Mouse (Mus musculus) kidney, adult 2 months (tissue): ENCODE data around the gene Cep162. TPM values are rescaled to one million over a fixed set of nuclear protein-coding genes. Genes with fewer than 3 reads are reported as not detected.

Experiments used
- DNase-seq: peaks from one replicate; pipeline ENCODE4 v3.0.0; 2021
- H3K27ac ChIP-seq: fragments of 200-500 bp; 2 replicates; pipeline ENCODE4 v1.5.1; 2012; ENCODE audit warnings: low read depth, low read length, control low read depth, inconsistent platforms; ENCODE audit not compliant: insufficient read depth
- H3K27me3 ChIP-seq: fragments of 200-500 bp; replicated peaks from 2 replicates; pipeline ENCODE4 v1.6.1; 2012; ENCODE audit warnings: mild to moderate bottlenecking, moderate library complexity, low read length, inconsistent platforms; ENCODE audit not compliant: control insufficient read depth, insufficient read depth
- H3K36me3 ChIP-seq: fragments of 200-500 bp; 2 replicates; pipeline ENCODE4 v1.6.1; 2012; ENCODE audit warnings: mild to moderate bottlenecking, moderate library complexity, low read length, inconsistent platforms; ENCODE audit not compliant: control insufficient read depth, insufficient read depth
- H3K4me1 ChIP-seq: fragments of 200-500 bp; 2 replicates; pipeline ENCODE4 v1.6.1; 2011; ENCODE audit warnings: low read length; ENCODE audit not compliant: control insufficient read depth, insufficient read depth
- H3K4me3 ChIP-seq: fragments of 200-500 bp; 2 replicates; pipeline ENCODE4 v1.5.1; 2011; ENCODE audit warnings: mild to moderate bottlenecking, low read depth, low read length, control low read depth; ENCODE audit not compliant: insufficient read depth
- CTCF ChIP-seq: fragments of 200-500 bp; conservative IDR thresholded peaks from 2 replicates; pipeline ENCODE4 v1.5.1; 2011; ENCODE audit warnings: low read depth, mild to moderate bottlenecking, control low read depth, low read length, moderate library complexity, mixed read lengths; ENCODE audit not compliant: insufficient read depth, insufficient read length
- POLR2A ChIP-seq: fragments of 200-500 bp; IDR thresholded peaks from one replicate; pipeline ENCODE4 v1.6.1; 2011; ENCODE audit warnings: low read depth, low read length, control low read depth
- WGBS: fragments of 180-500 bp; shearing (Covaris S2); methylation state at CpG from one replicate; pipeline ENCODE4 v1.1.7; 2018; 5-methylcytosine and 5-hydroxymethylcytosine counted together
- polyA plus RNA-seq: library from polyadenylated mRNA; depleted of rRNA; stranded (reverse); fragments of >200 nt; gene quantifications from 2 replicates; pipeline ENCODE4 v1.2.3, GENCODE M21; 2012

The Cep162 gene
- polyA plus RNA-seq, 1 experiment, result 1.5 TPM

GRCm38 (mm10) chr9:87167001-87167830, 88.1 kb downstream of the Cep162 start:
- WGBS, result 77% methylated on average over 9 of the region's 9 CpGs

GRCm38 (mm10) chr9:87162559-87162958, 92.8 kb downstream of the Cep162 start:
- Histone ChIP-seq H3K4me1 (no peaks in the 10 kb centered on the region), H3K4me3 (no peak overlapping the region), H3K27me3 (no peaks in the 10 kb centered on the region; the same call in 1 of the 2 replicates), H3K27ac (no peak overlapping the region), H3K36me3 (no peaks in the 10 kb centered on the region)
- TF ChIP-seq CTCF, result no peak
- no peak for TF ChIP-seq POLR2A
- 74% methylated on average over 4 of the region's 4 CpGs for WGBS
- DNase-seq, result no peak

More at GRCm38 (mm10) chr9:87167001-87167830, 88.1 kb downstream of the Cep162 start:
- Histone ChIP-seq H3K27me3 (no peaks in the 10 kb centered on the region; the same call in 1 of the 2 replicates), H3K36me3 (no peaks in the 10 kb centered on the region), H3K4me1 (no peaks in the 10 kb centered on the region), H3K4me3 (no peak overlapping the region), H3K27ac (no peak overlapping the region)
- no peak for TF ChIP-seq CTCF
- TF ChIP-seq POLR2A, result no peak
- DNase-seq, result no peak

- 100% methylated on average over 1 of the region's 1 CpGs for WGBS
- DNase-seq, result no peak
- TF ChIP-seq CTCF, result no peak
- TF ChIP-seq POLR2A, result no peak
Measured at GRCm38 (mm10) chr9:87152641-87153325, 102.6 kb downstream of the Cep162 start.

GRCm38 (mm10) chr9:87147927-87148326, 107.4 kb downstream of the Cep162 start:
- Histone ChIP-seq H3K4me1 (no peaks in the 10 kb centered on the region), H3K4me3 (no peak overlapping the region), H3K27me3 (0 out of 2 replicates have a peak, but pooled peaks cover 1% of the 10 kb centered on the region), H3K36me3 (no peaks in the 10 kb centered on the region), H3K27ac (no peak overlapping the region)
- DNase-seq, result peak; percentile 48
- no peak for TF ChIP-seq POLR2A
- no peak for TF ChIP-seq CTCF
- 56% methylated on average over 2 of the region's 2 CpGs for WGBS

More at GRCm38 (mm10) chr9:87152641-87153325, 102.6 kb downstream of the Cep162 start:
- H3K4me1 ChIP-seq, result no peaks in the 10 kb centered on the region
- no peak overlapping the region for H3K27ac ChIP-seq
- no peaks in the 10 kb centered on the region for H3K27me3 ChIP-seq
- H3K36me3 ChIP-seq, result no peaks in the 10 kb centered on the region
- H3K4me3 ChIP-seq, result no peak overlapping the region

GRCm38 (mm10) chr9:87146400-87146799, 108.9 kb downstream of the Cep162 start:
- no peak overlapping the region for H3K4me3 ChIP-seq
- TF ChIP-seq CTCF (no peak), POLR2A (no peak)
- no peak overlapping the region for H3K27ac ChIP-seq
- H3K36me3 ChIP-seq, result no peaks in the 10 kb centered on the region
- no peaks in the 10 kb centered on the region for H3K4me1 ChIP-seq
- H3K27me3 ChIP-seq, result 0 out of 2 replicates have a peak, but pooled peaks cover 1% of the 10 kb centered on the region
- no peak for DNase-seq
- WGBS, result 85% methylated on average over 4 of the region's 4 CpGs

- H3K27ac ChIP-seq, result no peak overlapping the region
- no peaks in the 10 kb centered on the region for H3K4me1 ChIP-seq
- 46% methylated on average over 11 of the region's 11 CpGs for WGBS
- 0 out of 2 replicates have a peak, but pooled peaks cover 1% of the 10 kb centered on the region for H3K27me3 ChIP-seq
- DNase-seq, result no peak
- H3K4me3 ChIP-seq, result no peak overlapping the region
- H3K36me3 ChIP-seq, result no peaks in the 10 kb centered on the region
- no peak for TF ChIP-seq CTCF
- no peak for TF ChIP-seq POLR2A
Measured at GRCm38 (mm10) chr9:87145671-87146070, 109.7 kb downstream of the Cep162 start.

GRCm38 (mm10) chr9:87145180-87145579, 110.2 kb downstream of the Cep162 start:
- Histone ChIP-seq H3K27me3 (0 out of 2 replicates have a peak, but pooled peaks cover 1% of the 10 kb centered on the region), H3K4me3 (no peak overlapping the region), H3K36me3 (no peaks in the 10 kb centered on the region), H3K4me1 (no peaks in the 10 kb centered on the region), H3K27ac (no peak overlapping the region)
- DNase-seq, result peak; percentile 9
- TF ChIP-seq POLR2A (no peak), CTCF (no peak)
- 5% methylated on average over 15 of the region's 15 CpGs for WGBS
